Mouse (Mus musculus) embryonic facial prominence, embryonic 13.5 days (tissue): ENCODE data around the gene Arhgef10l. TPM values are rescaled to one million over a fixed set of nuclear protein-coding genes. Genes with fewer than 3 reads are reported as not detected.

Source experiments
- ATAC-seq: fragments of 200-750 bp; cut with Nextera tagmentation; 2 replicates; pipeline ENCODE4 v1.8.0; 2017; ENCODE audit warnings: low read depth; ENCODE audit not compliant: insufficient number of reproducible peaks, insufficient read depth, low FRiP score, low TSS enrichment
- H3K27ac ChIP-seq: fragments of 300-500 bp; sonication (generic); 2 replicates; pipeline ENCODE4 v1.5.1; 2015; ENCODE audit warnings: moderate library complexity, mild to moderate bottlenecking, inconsistent platforms
- H3K27me3 ChIP-seq: fragments of 300-500 bp; sonication (generic); 2 replicates; pipeline ENCODE4 v1.6.1; 2015; ENCODE audit warnings: mild to moderate bottlenecking, inconsistent platforms
- H3K36me3 ChIP-seq: fragments of 300-500 bp; sonication (generic); 2 replicates; pipeline ENCODE4 v1.6.1; 2015; ENCODE audit warnings: mild to moderate bottlenecking, inconsistent platforms
- H3K4me1 ChIP-seq: fragments of 300-500 bp; sonication (generic); 2 replicates; pipeline ENCODE4 v1.6.1; 2015; ENCODE audit warnings: inconsistent platforms
- H3K4me2 ChIP-seq: fragments of 300-500 bp; sonication (generic); 2 replicates; pipeline ENCODE4 v1.6.1; 2015; ENCODE audit warnings: moderate library complexity, mild to moderate bottlenecking, inconsistent platforms
- H3K4me3 ChIP-seq: fragments of 300-500 bp; sonication (generic); 2 replicates; pipeline ENCODE4 v1.5.1; 2015; ENCODE audit warnings: mild to moderate bottlenecking, inconsistent platforms
- H3K9ac ChIP-seq: fragments of 300-500 bp; sonication (generic); 2 replicates; pipeline ENCODE4 v1.6.1; 2015; ENCODE audit warnings: mild to moderate bottlenecking, inconsistent platforms
- H3K9me3 ChIP-seq: fragments of 300-500 bp; sonication (generic); 2 replicates; pipeline ENCODE4 v1.6.1; 2016; ENCODE audit warnings: inconsistent platforms
- WGBS: fragments of 180-500 bp; shearing (Covaris S2); methylation state at CpG from one replicate; pipeline ENCODE4 v1.1.7; 2015; ENCODE audit warnings: mixed read lengths; 5-methylcytosine and 5-hydroxymethylcytosine counted together
- polyA plus RNA-seq: library from polyadenylated mRNA; unstranded; fragments of >200 nt; fragmentation: Nextera tagmentation; extraction: Ambion mirVana; gene quantifications from 2 replicates; pipeline ENCODE4 v1.2.1, GENCODE M21; 2015

Arhgef10l gene
- polyA plus RNA-seq, 1 experiment from 2014 or later: 11.5 TPM

DNA sequence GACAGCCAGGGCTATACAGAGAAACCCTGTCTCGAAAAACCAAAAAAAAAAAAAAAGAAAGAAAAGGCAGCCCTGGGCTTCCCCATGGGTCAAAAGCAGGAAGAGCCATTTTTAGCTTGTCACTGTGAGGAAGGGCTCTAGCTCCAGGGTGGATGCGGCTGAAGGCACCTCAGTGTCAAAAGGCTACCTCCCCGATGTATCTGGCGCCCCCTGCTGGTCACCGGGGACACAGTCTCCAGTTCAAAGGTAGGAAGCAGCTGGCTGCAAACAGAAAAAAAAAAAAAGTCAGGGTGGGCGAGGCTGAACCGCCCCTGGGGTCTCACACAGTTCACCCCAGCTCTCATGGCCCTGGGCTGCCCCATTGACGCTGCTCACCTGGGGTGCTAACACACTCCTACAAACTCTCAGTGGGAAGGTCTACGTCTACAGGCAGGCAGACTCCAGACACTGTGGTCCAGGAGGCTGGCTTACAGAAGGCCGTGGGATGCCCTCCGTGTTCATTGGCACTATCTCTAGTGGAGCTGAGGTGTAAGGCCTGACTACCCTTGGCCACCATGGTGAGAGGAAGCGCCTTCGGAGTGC, 8.6 kb upstream of the Arhgef10l start:
- Histone ChIP-seq H3K9me3 (no peaks in the 10 kb centered on the region), H3K9ac (no peak overlapping the region), H3K4me1 (no peaks in the 10 kb centered on the region; the same call in 1 of the 2 replicates), H3K4me3 (no peak overlapping the region), H3K36me3 (no peaks in the 10 kb centered on the region), H3K27me3 (no peaks in the 10 kb centered on the region), H3K27ac (no peak overlapping the region), H3K4me2 (no peak overlapping the region)
- 33% methylated on average over 13 of the region's 13 CpGs for WGBS
- ATAC-seq: no peak

DNA sequence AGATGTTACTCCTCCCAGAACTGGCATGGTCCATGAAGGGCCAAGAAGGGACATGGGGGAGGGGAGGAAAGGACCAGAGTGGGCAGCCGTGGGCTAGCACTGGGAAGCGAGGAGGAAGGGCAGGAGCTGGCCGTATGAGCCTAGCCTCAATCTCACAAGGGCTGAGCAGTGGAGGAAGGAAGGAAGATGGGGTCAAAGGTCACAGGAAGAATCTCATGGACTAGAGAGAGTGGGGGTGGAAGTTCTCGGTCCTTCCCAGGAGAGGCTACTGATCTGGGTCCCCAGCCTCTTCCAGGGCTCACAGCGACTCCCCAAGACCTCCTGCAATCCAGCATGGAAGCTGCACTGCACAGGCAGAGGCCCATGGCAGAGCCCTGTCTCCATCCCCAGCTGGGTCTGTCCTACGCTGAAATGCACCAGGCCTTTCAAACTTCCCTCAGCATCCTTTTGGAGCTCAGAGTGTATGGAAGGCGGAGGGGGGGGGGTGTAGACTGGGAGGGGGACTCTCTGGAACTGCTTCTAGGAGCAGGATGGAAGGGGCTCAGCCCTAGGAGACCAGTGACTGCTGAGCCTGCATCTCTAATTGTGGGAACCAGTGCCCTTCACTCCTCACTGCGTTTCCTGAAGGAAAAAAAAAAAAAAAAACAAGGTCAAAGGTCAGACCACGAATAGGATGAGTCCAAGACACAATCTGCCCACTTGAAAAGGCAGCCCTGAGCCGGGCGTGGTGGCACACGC, 7.9 kb upstream of the Arhgef10l start:
- Histone ChIP-seq H3K4me1 (no peaks in the 10 kb centered on the region), H3K9ac (no peak overlapping the region), H3K36me3 (no peaks in the 10 kb centered on the region), H3K4me2 (no peak overlapping the region), H3K27me3 (no peaks in the 10 kb centered on the region), H3K4me3 (no peak overlapping the region), H3K27ac (no peak overlapping the region), H3K9me3 (no peaks in the 10 kb centered on the region)
- WGBS: 46% methylated on average over 12 of the region's 12 CpGs
- ATAC-seq: 0 out of 2 replicates have a peak, but pooled peaks have one; percentile 34

DNA sequence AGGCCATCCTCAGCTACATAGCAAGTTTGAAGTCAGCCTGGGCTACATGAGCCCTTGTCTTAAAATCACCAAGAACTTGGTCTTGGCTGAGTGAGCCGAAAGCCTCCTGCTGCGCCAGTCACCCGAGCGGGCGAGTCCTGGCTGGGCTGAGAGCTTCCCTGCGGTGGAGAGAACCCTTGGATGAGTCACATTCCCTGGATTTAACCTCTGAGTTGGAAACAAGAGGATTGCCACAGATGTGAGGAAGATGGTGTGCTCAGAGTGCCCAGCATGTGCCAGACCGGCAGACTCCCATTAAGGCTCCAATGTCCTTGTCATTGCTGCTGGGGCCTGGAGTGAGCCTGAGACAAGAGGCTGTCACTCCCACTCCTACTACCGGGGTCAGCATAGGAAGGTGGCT, 2.0 kb upstream of the Arhgef10l start:
- H3K9ac ChIP-seq: no peak overlapping the region
- ATAC-seq: no peak
- no peaks in the 10 kb centered on the region for H3K36me3 ChIP-seq
- H3K27me3 ChIP-seq: no peaks in the 10 kb centered on the region
- no peak overlapping the region for H3K4me2 ChIP-seq
- H3K9me3 ChIP-seq: no peaks in the 10 kb centered on the region
- no peak overlapping the region for H3K27ac ChIP-seq
- H3K4me1 ChIP-seq: peaks cover 5% of the 10 kb centered on the region
- H3K4me3 ChIP-seq: no peak overlapping the region
- 88% methylated on average over 8 of the region's 8 CpGs for WGBS

DNA sequence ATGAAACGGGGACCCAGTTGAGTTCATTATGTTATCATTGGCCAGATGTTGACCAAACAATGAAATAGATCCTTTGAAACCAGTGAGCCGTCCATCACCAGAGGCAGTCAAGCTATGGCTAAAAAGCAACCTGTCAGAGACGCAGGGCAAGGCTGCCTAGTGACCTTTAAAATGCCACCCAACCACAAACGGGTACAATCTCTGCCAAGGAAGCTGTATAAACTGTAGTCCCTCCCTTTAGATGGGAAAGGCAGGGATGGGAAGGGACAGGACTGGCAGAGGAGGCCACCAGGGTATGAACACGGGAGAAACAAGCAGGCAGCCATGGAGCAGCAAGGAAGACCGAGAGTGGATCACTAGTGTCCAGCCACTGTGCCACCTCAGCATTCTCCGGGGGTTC, 759 bp downstream of the Arhgef10l start:
- Histone ChIP-seq H3K4me1 (peaks cover 17% of the 10 kb centered on the region), H3K4me2 (no peak overlapping the region), H3K27me3 (no peaks in the 10 kb centered on the region), H3K27ac (no peak overlapping the region), H3K36me3 (no peaks in the 10 kb centered on the region), H3K9me3 (no peaks in the 10 kb centered on the region), H3K9ac (no peak overlapping the region), H3K4me3 (no peak overlapping the region)
- WGBS: 79% methylated on average over 7 of the region's 7 CpGs
- no peak for ATAC-seq

DNA sequence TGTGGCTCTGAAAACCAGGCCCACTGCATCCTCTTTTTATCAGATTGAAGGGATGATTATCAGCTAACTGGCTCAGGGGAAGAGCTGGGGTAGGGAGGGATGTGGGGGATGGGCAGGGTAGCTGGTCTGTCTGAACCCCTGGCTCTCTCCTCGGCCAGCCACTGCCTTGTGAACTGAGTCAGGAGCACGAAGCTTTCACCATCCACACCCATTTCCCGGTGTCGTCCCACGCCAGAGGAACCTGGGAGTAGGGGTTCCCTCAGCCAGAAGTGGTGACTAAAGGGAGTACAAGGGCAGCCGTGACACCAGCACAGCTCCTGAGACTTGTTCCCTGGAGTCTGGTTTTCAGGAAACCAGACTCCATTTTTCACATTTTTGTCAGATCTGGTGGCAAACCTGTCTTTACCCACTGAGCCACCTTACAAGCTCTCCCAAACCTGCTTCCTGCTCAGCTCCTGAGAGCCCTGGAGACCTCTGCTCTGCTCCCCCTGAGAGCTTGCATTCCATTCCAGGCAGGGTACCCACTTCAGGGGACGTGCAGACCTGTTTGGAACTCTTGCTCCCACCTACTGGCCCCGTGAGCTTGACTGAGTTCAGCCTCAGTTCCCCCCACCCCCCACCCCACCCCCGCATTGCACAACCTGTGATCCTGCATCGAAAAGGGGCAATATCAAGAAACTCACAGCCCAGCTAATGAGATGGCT, 2.8 kb downstream of the Arhgef10l start:
- no peak overlapping the region for H3K4me2 ChIP-seq
- H3K36me3 ChIP-seq: no peaks in the 10 kb centered on the region
- no peaks in the 10 kb centered on the region for H3K9me3 ChIP-seq
- 26% methylated on average over 10 of the region's 10 CpGs for WGBS
- no peak overlapping the region for H3K27ac ChIP-seq
- no peaks in the 10 kb centered on the region for H3K27me3 ChIP-seq
- H3K4me1 ChIP-seq: peaks cover 27% of the 10 kb centered on the region
- no peak for ATAC-seq
- no peak overlapping the region for H3K4me3 ChIP-seq
- 0 out of 2 replicates have a peak overlapping the region, but pooled peaks have one; percentile 11 for H3K9ac ChIP-seq

DNA sequence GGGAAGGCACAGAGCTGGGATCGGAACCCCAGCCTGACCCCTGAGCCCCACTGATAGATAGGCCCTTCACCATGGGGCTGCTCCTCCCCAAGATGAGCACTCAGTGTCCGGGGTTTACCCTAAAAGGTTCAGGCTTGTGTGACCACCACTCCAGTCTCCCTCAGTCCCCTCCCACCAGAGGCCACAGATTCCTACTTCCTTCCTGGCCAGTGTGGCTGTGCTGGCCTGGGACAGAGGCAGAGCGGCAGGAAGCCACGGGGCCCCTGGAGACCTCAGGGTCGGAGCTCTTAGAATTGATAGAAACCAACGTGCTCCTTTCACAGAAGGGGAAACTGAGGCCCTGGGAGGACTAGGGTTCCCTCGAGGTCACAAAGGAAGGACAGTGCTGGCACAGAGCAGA, 3.4 kb downstream of the Arhgef10l start:
- WGBS: 27% methylated on average over 7 of the region's 7 CpGs
- peaks cover 32% of the 10 kb centered on the region for H3K4me1 ChIP-seq
- ATAC-seq: no peak
- no peak overlapping the region for H3K4me2 ChIP-seq
- no peak overlapping the region for H3K27ac ChIP-seq
- no peak overlapping the region for H3K4me3 ChIP-seq
- H3K9ac ChIP-seq: 0 out of 2 replicates have a peak overlapping the region, but pooled peaks have one; percentile 11
- H3K27me3 ChIP-seq: no peaks in the 10 kb centered on the region
- H3K36me3 ChIP-seq: no peaks in the 10 kb centered on the region
- H3K9me3 ChIP-seq: no peaks in the 10 kb centered on the region

DNA sequence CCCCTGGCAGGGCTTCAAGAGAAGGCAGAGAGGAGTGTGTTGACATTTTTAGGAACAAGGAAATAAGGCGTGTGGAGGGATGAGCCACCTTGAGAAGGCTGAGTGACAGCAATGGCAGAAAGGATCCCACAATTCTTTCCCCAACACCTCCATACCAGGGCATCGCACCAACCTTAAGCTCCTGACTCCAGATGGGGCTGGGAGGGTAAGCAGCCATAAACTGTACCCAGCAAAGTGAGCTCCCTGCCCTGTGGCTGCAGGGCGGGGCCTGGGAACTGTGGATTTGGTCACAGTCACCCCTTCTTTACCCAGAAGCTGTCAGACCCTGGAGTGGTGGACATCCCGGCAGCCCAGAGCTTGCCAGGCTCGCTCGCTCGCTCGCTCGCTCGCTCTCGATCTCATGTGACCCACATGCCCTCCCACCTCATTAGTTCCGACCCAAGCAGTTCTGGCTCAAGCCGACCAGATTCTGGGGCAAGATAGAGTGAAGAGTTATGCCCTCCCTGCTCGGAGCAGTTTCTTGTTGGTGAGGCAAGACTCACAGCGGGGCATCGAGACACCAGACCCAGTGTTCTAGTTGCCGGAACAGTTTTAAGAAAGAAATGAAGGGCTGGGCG, 4.3 kb downstream of the Arhgef10l start:
- Histone ChIP-seq H3K27ac (no peak overlapping the region), H3K4me2 (no peak overlapping the region), H3K9ac (0 out of 2 replicates have a peak overlapping the region, but pooled peaks have one; percentile 17), H3K4me3 (no peak overlapping the region), H3K9me3 (no peaks in the 10 kb centered on the region), H3K36me3 (no peaks in the 10 kb centered on the region), H3K27me3 (no peaks in the 10 kb centered on the region), H3K4me1 (peaks cover 36% of the 10 kb centered on the region)
- ATAC-seq: no peak
- 66% methylated on average over 18 of the region's 18 CpGs for WGBS

DNA sequence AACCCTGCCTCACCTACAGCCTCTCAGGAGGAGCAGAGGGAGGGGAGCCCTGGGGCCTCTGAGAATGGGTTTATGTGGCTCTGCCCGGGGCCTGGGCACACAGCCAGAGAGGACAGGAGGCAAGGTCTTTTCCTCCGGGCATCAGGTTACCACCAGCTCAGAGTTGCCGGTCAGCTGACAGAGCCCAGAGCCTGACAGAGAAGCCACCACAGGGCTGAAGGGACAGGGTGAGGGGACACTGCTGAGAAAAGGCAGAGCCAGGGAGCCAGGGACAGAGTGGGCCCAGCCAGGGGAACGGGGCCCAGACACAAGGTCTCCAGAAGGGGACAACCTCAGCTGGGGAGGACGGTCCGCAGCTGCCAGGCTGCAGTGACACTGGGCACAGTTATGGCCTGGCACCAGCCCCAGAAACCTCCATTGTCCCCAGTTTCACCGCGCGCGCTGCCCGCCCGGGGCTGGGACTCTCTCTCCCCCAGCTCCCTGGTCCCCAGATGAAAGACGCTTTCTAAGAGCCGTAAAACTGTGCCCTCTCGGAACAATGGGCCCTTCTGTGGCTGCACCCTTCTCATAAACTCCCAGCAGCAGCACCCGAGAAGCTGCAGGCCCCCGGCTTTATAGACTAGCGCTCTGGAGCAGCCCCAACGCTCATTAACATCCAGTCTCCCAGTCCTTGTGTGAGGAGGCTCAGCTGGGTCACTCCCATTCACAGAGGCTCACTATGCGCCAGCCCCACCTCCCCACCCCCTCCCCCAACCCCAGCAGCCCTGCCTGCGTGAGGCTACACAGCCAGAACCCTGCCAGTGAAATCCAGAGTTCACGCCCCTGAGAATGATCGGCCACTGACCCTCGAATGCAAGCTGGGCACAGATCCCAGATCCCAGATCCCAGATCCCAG, 7.9 kb downstream of the Arhgef10l start:
- no peaks in the 10 kb centered on the region for H3K27me3 ChIP-seq
- peak overlapping the region; percentile 85 for H3K27ac ChIP-seq
- H3K4me2 ChIP-seq: peak overlapping the region; percentile 44
- H3K4me1 ChIP-seq: peaks cover 50% of the 10 kb centered on the region
- H3K9ac ChIP-seq: peak overlapping the region; percentile 63; the same call in 1 of the 2 replicates
- peak; percentile 33; the same call in 1 of the 2 replicates for ATAC-seq
- no peaks in the 10 kb centered on the region for H3K9me3 ChIP-seq
- 9% methylated on average over 24 of the region's 24 CpGs for WGBS
- H3K4me3 ChIP-seq: peak overlapping the region; percentile 12; the same call in 1 of the 2 replicates
- no peaks in the 10 kb centered on the region for H3K36me3 ChIP-seq

DNA sequence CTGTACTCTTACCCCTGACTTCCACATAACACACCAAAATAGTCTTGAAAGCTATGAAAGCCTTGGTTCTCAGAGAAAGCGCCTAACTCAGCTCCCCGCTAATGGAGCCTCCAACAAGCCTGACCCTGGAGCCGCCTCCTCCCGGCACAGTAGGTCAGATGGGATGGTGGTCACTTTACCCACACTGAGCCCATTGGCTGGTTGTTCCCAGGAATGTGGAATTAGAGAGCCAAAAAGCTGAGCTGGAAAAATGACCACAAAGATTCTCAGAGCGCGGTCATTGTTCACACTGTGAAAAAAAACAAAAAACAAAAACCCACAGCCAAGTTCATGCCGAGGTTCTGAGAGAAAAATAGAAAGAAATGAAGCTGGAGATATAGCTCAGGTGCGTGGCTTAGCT, 9.3 kb downstream of the Arhgef10l start:
- Histone ChIP-seq H3K9ac (no peak overlapping the region), H3K4me2 (no peak overlapping the region), H3K27me3 (no peaks in the 10 kb centered on the region), H3K9me3 (no peaks in the 10 kb centered on the region), H3K27ac (no peak overlapping the region), H3K4me3 (no peak overlapping the region), H3K4me1 (peaks cover 39% of the 10 kb centered on the region), H3K36me3 (no peaks in the 10 kb centered on the region)
- 75% methylated on average over 8 of the region's 8 CpGs for WGBS
- no peak for ATAC-seq

DNA sequence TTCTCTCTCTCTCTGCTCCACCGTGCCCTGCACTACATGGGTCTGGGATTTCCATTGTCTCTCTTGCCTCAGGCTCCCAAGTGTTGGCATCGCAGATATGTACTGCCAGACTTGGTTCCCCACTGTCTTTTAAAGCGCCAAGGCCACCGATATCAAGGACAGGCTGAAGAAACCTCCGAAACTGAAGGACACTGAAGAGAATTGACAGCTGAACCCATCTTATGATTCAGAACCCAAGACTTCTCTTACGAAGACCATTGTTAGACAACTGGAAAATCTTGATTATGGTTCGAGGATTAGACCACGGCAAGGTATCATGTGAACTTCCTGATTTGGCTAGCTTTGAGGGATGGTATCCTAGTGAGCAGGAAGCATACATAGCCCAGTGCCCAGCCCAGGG, 11.0 kb downstream of the Arhgef10l start:
- no peak overlapping the region for H3K9ac ChIP-seq
- no peaks in the 10 kb centered on the region for H3K36me3 ChIP-seq
- WGBS: 57% methylated on average over 8 of the region's 8 CpGs
- H3K4me1 ChIP-seq: peaks cover 36% of the 10 kb centered on the region
- no peaks in the 10 kb centered on the region for H3K27me3 ChIP-seq
- no peak for ATAC-seq
- no peaks in the 10 kb centered on the region for H3K9me3 ChIP-seq
- H3K27ac ChIP-seq: no peak overlapping the region
- no peak overlapping the region for H3K4me2 ChIP-seq
- H3K4me3 ChIP-seq: no peak overlapping the region
